ENCODE assay signal across 8 mouse cellular contexts in genomic region chr4:156202462-156202893, GRCm38 (mm10). TPM values are rescaled to one million over a fixed set of nuclear protein-coding genes. Genes with fewer than 3 reads are reported as not detected.
DNase-seq lines count a peak whose midpoint lies in the region; ATAC-seq lines count a peak whose summit lies in the region.

No protein-coding gene starts in this region.

- H3K4me2 ChIP-seq in heart, embryonic 11.5 days, result peak overlapping the region; percentile 98
- H3K4me2 ChIP-seq in liver, embryonic 11.5 days, result peak overlapping the region; percentile 85

- peaks cover 15% of the 10 kb centered on the region for H3K27me3 ChIP-seq in heart, embryonic 11.5 days (ENCODE audit: control insufficient read depth, insufficient read depth, low read length)
- peaks cover 26% of the 10 kb centered on the region for H3K27me3 ChIP-seq in liver, embryonic 11.5 days (replicated peaks; ENCODE audit: control insufficient read depth, insufficient read depth, low read length)

- peak; percentile 4 for DNase-seq in thymus, postnatal 25 days
- no peak for DNase-seq in thymus, postnatal 0 days (ENCODE audit: low spot score)
- no peak for DNase-seq in liver, embryonic 11.5 days (ENCODE audit: low spot score)
- peak; percentile 42 to 66 for DNase-seq in spleen, postnatal 36 days (ENCODE audit: low spot score in 2 of 2)
- no peak for DNase-seq in left cerebral cortex, adult 9 months (ENCODE audit: low spot score in 2 of 2)
- no peak for DNase-seq in urinary bladder, postnatal 25 days (ENCODE audit: low spot score)
- no peak for DNase-seq in gastrocnemius, postnatal 4 days (ENCODE audit: low spot score in 2 of 2)

- no peaks in the 10 kb centered on the region for H3K9me3 ChIP-seq in heart, embryonic 11.5 days (replicated peaks; ENCODE audit: control insufficient read depth, low read length)
- H3K9me3 ChIP-seq in liver, embryonic 11.5 days (ENCODE audit: control insufficient read depth, low read length), result no peaks in the 10 kb centered on the region

- H3K36me3 ChIP-seq in heart, embryonic 11.5 days (ENCODE audit: control insufficient read depth, insufficient read depth, low read length), result no peaks in the 10 kb centered on the region
- no peaks in the 10 kb centered on the region for H3K36me3 ChIP-seq in liver, embryonic 11.5 days (ENCODE audit: control insufficient read depth, insufficient read depth, low read length)

- H3K9ac ChIP-seq in heart, embryonic 11.5 days (ENCODE audit: low read depth, low read length), result peak overlapping the region; percentile 81
- H3K9ac ChIP-seq in liver, embryonic 11.5 days (ENCODE audit: low read depth, low read length), result peak overlapping the region; percentile 53

- WGBS in heart, embryonic 11.5 days (ENCODE audit: insufficient replicate concordance), result 13% methylated on average over 12 of the region's 12 CpGs
- 19% methylated on average over 12 of the region's 12 CpGs for WGBS in liver, embryonic 11.5 days

- H3K4me1 ChIP-seq in heart, embryonic 11.5 days (ENCODE audit: control insufficient read depth, insufficient read depth, low read length), result peaks cover 18% of the 10 kb centered on the region
- H3K4me1 ChIP-seq in liver, embryonic 11.5 days (replicated peaks; ENCODE audit: control insufficient read depth, insufficient read depth, low read length), result peaks cover 10% of the 10 kb centered on the region

- H3K4me3 ChIP-seq in heart, embryonic 11.5 days (ENCODE audit: low read depth, low read length), result peak overlapping the region; percentile 67
- H3K4me3 ChIP-seq in liver, embryonic 11.5 days (ENCODE audit: low read depth, low read length), result peak overlapping the region; percentile 56

- H3K27ac ChIP-seq in heart, embryonic 11.5 days (ENCODE audit: low read depth, low read length), result peak overlapping the region; percentile 84
- peak overlapping the region; percentile 67 for H3K27ac ChIP-seq in liver, embryonic 11.5 days (ENCODE audit: low read depth, low read length)

- ATAC-seq in heart, embryonic 11.5 days (replicated peaks; ENCODE audit: insufficient number of reproducible peaks, low FRiP score, low TSS enrichment), result peak; percentile 57
- ATAC-seq in liver, embryonic 11.5 days (replicated peaks; ENCODE audit: low FRiP score), result peak; percentile 78

RNA-seq across cellular contexts. Expression of gene AW011738, which starts 0.6 kb away (rescaled TPM):
- 11.4 and 11.9 TPM in 2 replicates for polyA plus RNA-seq in thymus, postnatal 0 days (2015; fragmentation: Nextera tagmentation; extraction: Ambion mirVana)
- 0.70 and 1.0 TPM in 2 replicates for polyA plus RNA-seq in heart, embryonic 11.5 days (2014; fragmentation: Nextera tagmentation; extraction: Ambion mirVana)
- 0.08 and 0.73 TPM in 2 replicates for polyA plus RNA-seq in liver, embryonic 11.5 days (2014; fragmentation: Nextera tagmentation; extraction: Ambion mirVana)
- total RNA-seq in gastrocnemius, postnatal 4 days (2021), result 1 to 10 TPM; 3.6 to 4.1 TPM

RNA-seq across cellular contexts. Expression of gene Isg15, which starts 1.9 kb away (rescaled TPM):
- 70.8 and 74.6 TPM in 2 replicates for polyA plus RNA-seq in thymus, postnatal 0 days (2015; fragmentation: Nextera tagmentation; extraction: Ambion mirVana)
- polyA plus RNA-seq in heart, embryonic 11.5 days (2014; fragmentation: Nextera tagmentation; extraction: Ambion mirVana), result 0.29 and 0.41 TPM in 2 replicates
- 0.47 and 0.51 TPM in 2 replicates for polyA plus RNA-seq in liver, embryonic 11.5 days (2014; fragmentation: Nextera tagmentation; extraction: Ambion mirVana)
- under 1 TPM in 1 of 2 experiments, not detected in 1; 0.49 TPM for total RNA-seq in gastrocnemius, postnatal 4 days (2021)

RNA-seq across cellular contexts. Expression of gene Agrn, which starts 5.2 kb away (rescaled TPM):
- 10.4 and 11.6 TPM in 2 replicates for polyA plus RNA-seq in thymus, postnatal 0 days (2015; fragmentation: Nextera tagmentation; extraction: Ambion mirVana)
- 36.7 and 44.8 TPM in 2 replicates for polyA plus RNA-seq in heart, embryonic 11.5 days (2014; fragmentation: Nextera tagmentation; extraction: Ambion mirVana)
- 31.6 and 35.5 TPM in 2 replicates for polyA plus RNA-seq in liver, embryonic 11.5 days (2014; fragmentation: Nextera tagmentation; extraction: Ambion mirVana)
- 10 to 100 TPM; 53.2 to 57.1 TPM for total RNA-seq in gastrocnemius, postnatal 4 days (2021)

RNA-seq across cellular contexts. Expression of gene Perm1, which starts 13.2 kb away (rescaled TPM):
- 0.96 and 1.0 TPM in 2 replicates for polyA plus RNA-seq in thymus, postnatal 0 days (2015; fragmentation: Nextera tagmentation; extraction: Ambion mirVana)
- 0.58 and 0.72 TPM in 2 replicates for polyA plus RNA-seq in heart, embryonic 11.5 days (2014; fragmentation: Nextera tagmentation; extraction: Ambion mirVana)
- 0.25 TPM in 2 replicates for polyA plus RNA-seq in liver, embryonic 11.5 days (2014; fragmentation: Nextera tagmentation; extraction: Ambion mirVana)
- total RNA-seq in gastrocnemius, postnatal 4 days (2021), result 10 to 100 TPM; 30.8 to 32.7 TPM

RNA-seq across cellular contexts. Expression of gene Plekhn1, which starts 32.2 kb away (rescaled TPM):
- polyA plus RNA-seq in thymus, postnatal 0 days (2015; fragmentation: Nextera tagmentation; extraction: Ambion mirVana), result 15.6 and 16.3 TPM in 2 replicates
- polyA plus RNA-seq in heart, embryonic 11.5 days (2014; fragmentation: Nextera tagmentation; extraction: Ambion mirVana), result 8.7 and 12.2 TPM in 2 replicates
- 9.1 and 11.8 TPM in 2 replicates for polyA plus RNA-seq in liver, embryonic 11.5 days (2014; fragmentation: Nextera tagmentation; extraction: Ambion mirVana)
- total RNA-seq in gastrocnemius, postnatal 4 days (2021), result 10 to 100 TPM; 11.5 to 12.2 TPM

Comparison
In these comparisons a context has a peak if more than half of its experiments do, and no peak if none do; other contexts are left out.
1. DNase-seq: peak in thymus, postnatal 25 days (single experiment) and spleen, postnatal 36 days (2 of 2); none in thymus, postnatal 0 days (single experiment), liver, embryonic 11.5 days (single experiment), left cerebral cortex, adult 9 months (0 of 2), urinary bladder, postnatal 25 days (single experiment) and gastrocnemius, postnatal 4 days (0 of 2).
2. RNA of gene Isg15, which starts 1.9 kb away (polyA plus RNA-seq): 70.8 to 74.6 TPM in thymus, postnatal 0 days; 0.47 to 0.51 TPM in liver, embryonic 11.5 days and 0.29 to 0.41 TPM in heart, embryonic 11.5 days; every median in the first group is over 10 times any median in the second.